Mouse (Mus musculus) lung, embryonic 15.5 days (tissue): ENCODE data around the gene Lingo1. TPM values are rescaled to one million over a fixed set of nuclear protein-coding genes. Genes with fewer than 3 reads are reported as not detected.

Source experiments
- ATAC-seq: fragments of 200-750 bp; cut with Nextera tagmentation; 2 replicates; pipeline ENCODE4 v1.8.0; 2017; ENCODE audit warnings: moderate number of reproducible peaks, borderline replicate concordance; ENCODE audit not compliant: low FRiP score, low TSS enrichment; ENCODE audit errors: extremely low read depth
- H3K27ac ChIP-seq: fragments of 300-500 bp; sonication (generic); 2 replicates; pipeline ENCODE4 v1.5.1; 2015; ENCODE audit warnings: moderate library complexity, mild to moderate bottlenecking, inconsistent platforms
- H3K27me3 ChIP-seq: fragments of 300-500 bp; sonication (generic); 2 replicates; pipeline ENCODE4 v1.6.1; 2015; ENCODE audit warnings: inconsistent platforms
- H3K36me3 ChIP-seq: fragments of 300-500 bp; sonication (generic); 2 replicates; pipeline ENCODE4 v1.6.1; 2015; ENCODE audit warnings: inconsistent platforms
- H3K4me1 ChIP-seq: fragments of 300-500 bp; sonication (generic); 2 replicates; pipeline ENCODE4 v1.6.1; 2015; ENCODE audit warnings: inconsistent platforms
- H3K4me2 ChIP-seq: fragments of 300-500 bp; sonication (generic); 2 replicates; pipeline ENCODE4 v1.6.1; 2015; ENCODE audit warnings: inconsistent platforms, mild to moderate bottlenecking, moderate library complexity
- H3K4me3 ChIP-seq: fragments of 300-500 bp; sonication (generic); 2 replicates; pipeline ENCODE4 v1.5.1; 2015; ENCODE audit warnings: mild to moderate bottlenecking, inconsistent platforms
- H3K9ac ChIP-seq: fragments of 300-500 bp; sonication (generic); 2 replicates; pipeline ENCODE4 v1.6.1; 2015; ENCODE audit warnings: inconsistent platforms
- H3K9me3 ChIP-seq: fragments of 300-500 bp; sonication (generic); 2 replicates; pipeline ENCODE4 v1.6.1; 2016; ENCODE audit warnings: inconsistent platforms
- WGBS: fragments of 180-500 bp; shearing (Covaris S2); methylation state at CpG from one replicate; pipeline ENCODE4 v1.1.7; 2015; 5-methylcytosine and 5-hydroxymethylcytosine counted together
- polyA plus RNA-seq: library from polyadenylated mRNA; unstranded; fragments of >200 nt; fragmentation: Nextera tagmentation; extraction: Ambion mirVana; gene quantifications from 2 replicates; pipeline ENCODE4 v1.2.1, GENCODE M21; 2015

Lingo1 gene
- polyA plus RNA-seq, 1 experiment from 2014 or later: 4.1 TPM

GRCm38 (mm10) chr9:56620512-56621371 lies 175.5 kb downstream of the Lingo1 start:
- Histone ChIP-seq H3K4me3 (no peak overlapping the region), H3K36me3 (no peaks in the 10 kb centered on the region), H3K27ac (no peak overlapping the region), H3K4me2 (0 out of 2 replicates have a peak overlapping the region, but pooled peaks have one; percentile 11), H3K4me1 (peaks cover 10% of the 10 kb centered on the region), H3K27me3 (peaks cover 32% of the 10 kb centered on the region), H3K9ac (no peak overlapping the region), H3K9me3 (no peaks in the 10 kb centered on the region)
- WGBS: 28% methylated on average over 42 of the region's 42 CpGs
- no peak for ATAC-seq

GRCm38 (mm10) chr9:56619715-56620114 lies 176.6 kb downstream of the Lingo1 start:
- peaks cover 32% of the 10 kb centered on the region for H3K27me3 ChIP-seq
- peak overlapping the region; percentile 11; the same call in 1 of the 2 replicates for H3K4me2 ChIP-seq
- ATAC-seq: no peak
- H3K27ac ChIP-seq: no peak overlapping the region
- H3K9me3 ChIP-seq: no peaks in the 10 kb centered on the region
- no peaks in the 10 kb centered on the region for H3K36me3 ChIP-seq
- H3K9ac ChIP-seq: no peak overlapping the region
- WGBS: 69% methylated on average over 23 of the region's 23 CpGs
- no peak overlapping the region for H3K4me3 ChIP-seq
- H3K4me1 ChIP-seq: peaks cover 3% of the 10 kb centered on the region; the same call in 1 of the 2 replicates

DNA sequence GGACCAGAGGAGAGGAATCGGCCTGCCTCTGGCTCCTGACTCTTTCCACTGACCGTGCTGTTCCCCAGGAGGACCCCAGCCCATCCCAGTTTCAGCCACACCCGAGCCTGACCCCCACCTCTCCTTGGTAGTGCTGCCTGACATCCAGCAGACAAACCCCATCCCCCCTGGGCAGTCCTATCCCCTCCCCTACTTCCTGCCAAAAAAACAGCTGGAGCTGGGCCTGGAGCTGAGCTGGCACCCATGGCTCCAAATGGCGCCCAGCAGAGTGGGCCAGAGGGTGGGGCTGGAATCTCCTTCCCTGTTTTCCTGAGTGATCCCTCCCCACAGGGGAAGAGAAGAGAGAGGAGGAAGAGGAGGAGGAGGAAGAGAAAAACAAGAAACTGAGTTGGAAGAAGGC lies 177.6 kb downstream of the Lingo1 start:
- Histone ChIP-seq H3K27me3 (peaks cover 32% of the 10 kb centered on the region), H3K4me2 (no peak overlapping the region), H3K4me3 (no peak overlapping the region), H3K27ac (no peak overlapping the region), H3K4me1 (no peaks in the 10 kb centered on the region), H3K36me3 (no peaks in the 10 kb centered on the region), H3K9me3 (no peaks in the 10 kb centered on the region), H3K9ac (no peak overlapping the region)
- WGBS: 72% methylated on average over 4 of the region's 4 CpGs
- ATAC-seq: no peak

GRCm38 (mm10) chr9:56616061-56616460 lies 180.2 kb downstream of the Lingo1 start:
- H3K4me2 ChIP-seq: no peak overlapping the region
- no peak overlapping the region for H3K27ac ChIP-seq
- H3K4me1 ChIP-seq: no peaks in the 10 kb centered on the region
- no peak overlapping the region for H3K4me3 ChIP-seq
- H3K27me3 ChIP-seq: peaks cover 19% of the 10 kb centered on the region
- H3K36me3 ChIP-seq: no peaks in the 10 kb centered on the region
- no peak overlapping the region for H3K9ac ChIP-seq
- H3K9me3 ChIP-seq: no peaks in the 10 kb centered on the region
- ATAC-seq: no peak
- WGBS: 74% methylated on average over 3 of the region's 3 CpGs

DNA sequence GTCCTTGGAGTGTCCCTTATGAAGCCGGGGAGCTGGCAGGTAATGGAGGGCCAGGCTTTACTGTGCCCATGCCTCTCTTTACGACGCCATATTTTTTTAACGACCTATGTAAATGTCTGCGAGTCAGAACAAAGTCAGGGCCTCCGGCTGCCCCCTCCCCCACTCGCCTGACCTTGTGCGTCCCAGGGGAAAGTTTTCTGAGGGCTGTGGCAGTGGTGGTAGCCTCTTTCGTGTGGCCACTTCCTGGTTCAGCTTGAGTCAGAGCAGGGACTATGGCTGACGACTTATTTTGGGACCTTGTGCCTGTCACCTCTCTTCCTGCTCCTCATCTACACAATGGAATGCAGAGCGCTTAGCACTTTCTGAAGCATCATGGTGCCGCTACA lies 183.5 kb downstream of the Lingo1 start:
- Histone ChIP-seq H3K27me3 (no peaks in the 10 kb centered on the region), H3K4me3 (no peak overlapping the region), H3K36me3 (no peaks in the 10 kb centered on the region), H3K4me1 (no peaks in the 10 kb centered on the region), H3K9me3 (no peaks in the 10 kb centered on the region), H3K27ac (no peak overlapping the region), H3K4me2 (no peak overlapping the region), H3K9ac (no peak overlapping the region)
- WGBS: 56% methylated on average over 12 of the region's 12 CpGs
- ATAC-seq: no peak

DNA sequence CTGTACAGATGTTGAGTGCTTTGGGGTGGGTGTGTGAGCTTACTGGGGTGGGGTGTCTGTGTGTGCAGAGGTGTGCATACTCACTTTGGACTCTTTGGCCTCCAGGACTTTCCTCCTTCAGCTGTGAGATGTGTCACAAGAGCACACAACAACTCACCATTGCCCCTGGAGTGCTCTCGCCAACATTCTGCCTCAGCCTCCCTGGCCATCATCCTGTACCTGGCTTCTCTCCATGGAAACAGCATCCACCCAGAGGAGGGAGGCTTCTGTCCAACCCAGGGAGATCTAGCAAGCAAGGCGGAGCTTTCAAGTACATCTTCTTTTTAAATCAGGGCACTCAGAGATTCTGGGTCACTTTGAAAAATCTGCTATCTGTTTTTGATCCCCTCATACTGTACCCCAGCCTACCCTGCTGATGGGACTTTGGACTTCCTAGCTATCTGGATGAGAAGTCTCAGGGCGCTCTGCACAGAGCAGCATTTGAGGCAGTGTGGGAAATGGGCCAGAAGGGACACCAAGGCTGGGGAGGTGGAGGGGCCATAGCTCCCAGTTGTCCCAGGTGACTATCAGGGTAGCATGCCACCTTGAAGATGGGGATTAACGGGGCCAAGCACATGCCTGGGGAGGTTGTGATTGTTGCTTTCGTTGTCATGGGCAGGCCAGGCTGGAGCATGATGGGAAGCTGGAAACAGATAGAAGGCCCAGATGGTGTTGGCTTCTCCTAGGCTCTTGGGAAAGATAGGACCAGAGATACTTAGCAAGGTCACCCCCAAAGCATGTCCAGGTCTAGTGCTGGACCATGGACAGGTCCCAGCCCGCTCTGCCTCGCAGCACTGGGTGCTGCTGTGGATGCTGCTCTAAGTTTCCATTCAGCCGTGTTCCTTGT lies 184.1 kb downstream of the Lingo1 start:
- WGBS: 83% methylated on average over 8 of the region's 8 CpGs
- no peak overlapping the region for H3K27ac ChIP-seq
- no peak overlapping the region for H3K4me3 ChIP-seq
- H3K4me2 ChIP-seq: no peak overlapping the region
- no peaks in the 10 kb centered on the region for H3K36me3 ChIP-seq
- H3K9ac ChIP-seq: no peak overlapping the region
- H3K4me1 ChIP-seq: no peaks in the 10 kb centered on the region
- no peaks in the 10 kb centered on the region for H3K27me3 ChIP-seq
- no peaks in the 10 kb centered on the region for H3K9me3 ChIP-seq
- no peak for ATAC-seq

DNA sequence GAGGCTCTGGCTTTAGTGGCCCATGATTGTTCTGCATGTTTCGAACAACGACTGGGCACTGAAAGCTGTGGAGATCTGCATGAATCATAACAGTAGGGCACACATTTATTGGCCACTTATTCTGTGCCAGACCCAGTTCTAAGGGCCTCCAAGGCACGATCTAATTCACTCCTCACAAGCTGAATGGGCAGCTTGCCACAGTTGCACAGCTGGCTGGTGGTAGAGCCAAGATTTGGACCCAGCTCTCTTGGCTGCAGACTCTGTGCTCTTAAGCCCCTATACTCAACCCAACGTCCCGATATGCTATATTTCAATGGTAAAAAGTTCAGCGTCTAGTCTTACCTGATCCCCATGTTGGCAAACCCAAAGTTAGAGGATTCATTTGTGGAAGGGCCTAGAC lies 185.3 kb downstream of the Lingo1 start:
- 74% methylated on average over 6 of the region's 6 CpGs for WGBS
- Histone ChIP-seq H3K27me3 (no peaks in the 10 kb centered on the region), H3K9me3 (no peaks in the 10 kb centered on the region), H3K9ac (no peak overlapping the region), H3K36me3 (no peaks in the 10 kb centered on the region), H3K4me1 (no peaks in the 10 kb centered on the region), H3K4me2 (no peak overlapping the region), H3K27ac (no peak overlapping the region), H3K4me3 (no peak overlapping the region)
- no peak for ATAC-seq

- no peaks in the 10 kb centered on the region for H3K4me1 ChIP-seq
- no peak for ATAC-seq
- no peaks in the 10 kb centered on the region for H3K27me3 ChIP-seq
- H3K9ac ChIP-seq: no peak overlapping the region
- H3K36me3 ChIP-seq: no peaks in the 10 kb centered on the region
- no peaks in the 10 kb centered on the region for H3K9me3 ChIP-seq
- no peak overlapping the region for H3K27ac ChIP-seq
- H3K4me3 ChIP-seq: no peak overlapping the region
- H3K4me2 ChIP-seq: no peak overlapping the region
- 81% methylated on average over 5 of the region's 5 CpGs for whole genome bisulfite sequencing
Observed at GRCm38 (mm10) chr9:56610466-56610865, 185.8 kb downstream of the Lingo1 start.

DNA sequence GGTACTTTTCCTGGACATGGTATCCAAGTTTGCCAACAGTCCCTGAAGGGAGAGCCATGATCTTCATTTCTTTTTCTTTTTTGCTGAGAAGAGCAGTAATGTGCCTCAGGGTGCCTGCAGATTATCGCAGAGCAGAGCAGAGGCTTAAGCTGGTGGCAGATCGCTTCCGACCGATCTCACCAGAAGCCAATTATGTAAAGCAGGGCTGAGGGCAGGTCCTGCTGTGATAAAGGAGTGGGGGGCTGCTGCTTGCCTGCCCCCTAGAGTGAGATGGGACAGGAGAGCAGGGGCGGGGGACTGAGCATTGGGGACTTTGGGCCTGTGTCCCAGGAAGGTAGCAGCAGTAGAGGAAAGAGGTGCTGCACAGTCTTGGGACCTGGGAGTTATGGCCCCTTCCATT lies 186.8 kb downstream of the Lingo1 start:
- H3K4me2 ChIP-seq: no peak overlapping the region
- H3K27me3 ChIP-seq: no peaks in the 10 kb centered on the region
- ATAC-seq: no peak
- H3K9me3 ChIP-seq: no peaks in the 10 kb centered on the region
- H3K4me3 ChIP-seq: no peak overlapping the region
- WGBS: 43% methylated on average over 5 of the region's 5 CpGs
- H3K9ac ChIP-seq: no peak overlapping the region
- peaks cover 5% of the 10 kb centered on the region; the same call in 1 of the 2 replicates for H3K4me1 ChIP-seq
- H3K27ac ChIP-seq: no peak overlapping the region
- H3K36me3 ChIP-seq: no peaks in the 10 kb centered on the region

GRCm38 (mm10) chr9:56608691-56609351 lies 187.4 kb downstream of the Lingo1 start:
- H3K4me1 ChIP-seq: peaks cover 6% of the 10 kb centered on the region; the same call in 1 of the 2 replicates

DNA sequence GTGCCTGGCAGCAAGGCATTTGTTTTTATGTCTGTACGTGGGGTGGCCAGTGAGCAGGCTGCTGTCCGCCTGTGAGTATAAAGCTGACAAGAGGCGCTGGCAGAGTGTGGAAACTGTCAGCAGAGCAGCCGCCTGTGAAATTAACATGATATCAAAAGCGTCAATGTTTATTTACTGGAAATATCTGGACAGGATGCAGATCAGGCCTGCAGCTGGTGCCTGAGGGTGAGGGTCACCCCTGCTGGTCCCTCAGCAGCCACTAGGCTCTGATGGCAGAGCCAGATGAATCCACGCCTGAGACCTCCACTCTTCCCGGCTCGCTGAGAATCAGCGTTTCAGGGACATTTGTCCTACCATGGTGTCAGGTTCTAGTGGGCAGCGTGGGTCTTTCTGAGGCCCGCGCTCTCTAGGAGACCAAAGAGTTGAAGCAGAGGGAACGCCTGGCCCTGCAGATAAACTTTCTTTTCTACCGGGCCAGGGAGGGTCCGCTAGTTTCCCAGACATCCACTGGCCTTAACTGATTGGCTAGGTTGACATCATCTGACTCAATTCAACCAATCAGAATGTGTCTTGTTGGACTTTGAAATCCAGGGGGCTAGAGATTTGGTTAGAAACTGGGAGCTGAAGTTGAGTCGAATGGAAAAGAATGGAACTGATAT lies 190.1 kb downstream of the Lingo1 start:
- peaks cover 6% of the 10 kb centered on the region; the same call in 1 of the 2 replicates for H3K4me1 ChIP-seq
- H3K9ac ChIP-seq: no peak overlapping the region
- no peaks in the 10 kb centered on the region for H3K9me3 ChIP-seq
- H3K4me2 ChIP-seq: no peak overlapping the region
- H3K27me3 ChIP-seq: no peaks in the 10 kb centered on the region
- no peak overlapping the region for H3K4me3 ChIP-seq
- WGBS: 60% methylated on average over 16 of the region's 16 CpGs
- no peak for ATAC-seq
- H3K27ac ChIP-seq: no peak overlapping the region
- H3K36me3 ChIP-seq: no peaks in the 10 kb centered on the region

More at GRCm38 (mm10) chr9:56608691-56609351, 187.4 kb downstream of the Lingo1 start:
- WGBS: 17% methylated on average over 11 of the region's 11 CpGs
- Histone ChIP-seq H3K4me2 (no peak overlapping the region), H3K9ac (no peak overlapping the region), H3K9me3 (no peaks in the 10 kb centered on the region), H3K4me3 (no peak overlapping the region), H3K27ac (no peak overlapping the region), H3K36me3 (no peaks in the 10 kb centered on the region), H3K27me3 (no peaks in the 10 kb centered on the region)
- no peak for ATAC-seq
